Mouse (Mus musculus) inflammation-experienced regulatory T-cells, adult 6 months (primary cell): ENCODE results near the gene Cyp2s1. TPM values are rescaled to one million over a fixed set of nuclear protein-coding genes. Genes with fewer than 3 reads are reported as not detected.

ENCODE experiments used
- ATAC-seq: one replicate; pipeline ENCODE4 v1.8.0; 2017
- polyA plus RNA-seq, 3 experiments: library from polyadenylated mRNA; unstranded; fragments of 100-300 nt; shearing (Covaris generic); gene quantifications; one replicate each; pipeline ENCODE4 v1.2.1; 2017

The Cyp2s1 gene
- polyA plus RNA-seq, 3 experiments from 2014 or later: 2.9 to 4.1 (median 3.0) TPM

DNA sequence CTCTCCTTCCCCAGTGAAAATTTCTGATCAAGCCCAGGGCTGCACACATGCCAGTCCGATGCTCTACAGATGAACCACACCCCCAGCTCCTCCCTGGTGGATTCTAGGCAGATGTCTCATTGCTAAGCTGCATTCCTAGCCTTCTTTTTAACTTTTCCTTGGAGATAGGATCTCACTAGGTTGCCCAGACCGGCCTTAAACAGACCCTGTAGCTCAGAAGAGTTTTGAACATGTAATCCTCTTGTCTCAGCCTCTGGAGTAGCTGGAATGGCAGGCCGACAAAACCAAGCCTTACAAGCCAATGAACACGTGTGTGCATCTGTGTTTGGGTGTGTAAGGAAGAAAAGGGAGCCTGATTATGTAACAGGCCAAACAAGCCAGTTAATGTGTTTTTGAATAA lies 36.0 kb downstream of the Cyp2s1 start:
- no peak for ATAC-seq

DNA sequence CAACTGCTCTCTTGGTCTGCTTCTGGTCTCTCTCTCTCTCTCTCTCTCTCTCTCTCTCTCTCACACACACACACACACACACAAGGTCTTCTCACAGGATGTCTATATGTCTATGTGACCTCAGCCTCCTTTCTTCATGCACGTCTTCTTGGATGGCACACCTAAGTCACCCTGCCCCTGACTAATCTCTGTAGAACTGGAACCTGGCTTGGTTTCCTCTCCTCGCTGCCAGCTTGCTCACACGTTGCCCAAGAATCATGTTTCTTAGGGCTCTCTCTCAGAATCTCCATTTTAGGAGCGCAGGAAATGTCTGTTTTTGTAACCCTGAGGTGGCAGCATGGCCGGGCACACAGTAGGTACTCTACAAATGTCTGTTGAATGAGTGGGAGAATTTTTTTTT lies 36.7 kb downstream of the Cyp2s1 start:
- ATAC-seq: no peak

DNA sequence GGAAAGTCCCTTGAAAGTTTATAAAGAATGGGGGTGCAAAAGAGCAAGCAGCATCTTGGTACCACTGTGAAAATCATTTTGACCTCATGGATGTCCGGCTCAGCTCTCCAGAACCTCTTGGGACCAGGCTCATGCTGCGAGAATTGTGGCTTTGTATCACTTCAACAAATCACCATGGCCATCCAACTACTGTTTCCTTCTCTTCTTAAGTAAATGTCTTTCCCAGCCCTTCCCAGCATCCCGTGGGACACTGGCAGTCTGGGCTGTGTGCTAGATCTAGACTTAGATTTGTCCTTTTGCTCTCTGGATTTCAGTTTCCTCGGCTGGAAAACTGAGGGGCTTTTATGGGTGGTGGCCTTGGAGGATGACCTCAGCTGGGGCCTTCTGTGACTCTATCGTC lies 48.5 kb downstream of the Cyp2s1 start:
- no peak for ATAC-seq

- peak; percentile 64 for ATAC-seq
Measured at GRCm38 (mm10) chr7:25766108-25766507, 50.6 kb downstream of the Cyp2s1 start.

DNA sequence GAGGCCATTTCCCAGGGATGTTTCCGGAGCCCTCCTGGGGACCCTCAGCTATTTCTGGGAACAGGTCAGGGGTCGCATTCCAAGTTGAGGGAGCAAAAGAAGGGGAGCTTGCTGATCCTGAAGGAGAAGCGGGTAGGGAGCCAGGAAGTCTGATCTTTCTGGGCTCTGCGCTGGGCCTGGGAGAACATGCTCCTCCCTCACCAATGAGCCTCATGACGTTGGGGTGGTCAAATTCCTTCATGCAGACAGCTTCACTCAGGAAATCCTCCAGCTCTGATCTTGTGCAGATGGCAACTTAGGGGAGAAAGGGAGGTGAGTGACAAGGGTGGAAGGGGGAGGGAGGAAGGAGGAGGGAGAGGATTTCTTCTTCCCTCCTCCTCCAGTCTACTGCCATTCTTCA lies 52.5 kb downstream of the Cyp2s1 start:
- no peak for ATAC-seq

DNA sequence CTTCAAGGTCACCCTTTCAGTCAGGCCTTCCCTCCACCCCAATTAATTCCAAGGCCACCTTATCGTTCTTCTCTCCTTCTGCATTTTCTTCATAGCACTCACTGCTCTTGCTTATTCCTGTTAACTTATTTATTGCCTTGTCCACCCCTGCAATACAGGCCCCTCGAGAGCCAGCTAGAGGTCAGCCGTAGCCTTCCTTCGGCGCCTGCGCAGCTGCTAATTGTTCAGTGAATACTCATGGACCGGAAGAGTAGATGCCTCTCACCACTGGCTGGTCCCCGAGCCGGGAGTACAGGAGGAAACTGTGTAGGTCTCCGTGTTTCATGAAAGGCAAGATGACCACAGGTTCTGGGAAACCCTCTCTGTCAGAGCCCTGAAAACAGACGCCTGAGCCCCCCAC lies 53.0 kb downstream of the Cyp2s1 start:
- no peak for ATAC-seq

DNA sequence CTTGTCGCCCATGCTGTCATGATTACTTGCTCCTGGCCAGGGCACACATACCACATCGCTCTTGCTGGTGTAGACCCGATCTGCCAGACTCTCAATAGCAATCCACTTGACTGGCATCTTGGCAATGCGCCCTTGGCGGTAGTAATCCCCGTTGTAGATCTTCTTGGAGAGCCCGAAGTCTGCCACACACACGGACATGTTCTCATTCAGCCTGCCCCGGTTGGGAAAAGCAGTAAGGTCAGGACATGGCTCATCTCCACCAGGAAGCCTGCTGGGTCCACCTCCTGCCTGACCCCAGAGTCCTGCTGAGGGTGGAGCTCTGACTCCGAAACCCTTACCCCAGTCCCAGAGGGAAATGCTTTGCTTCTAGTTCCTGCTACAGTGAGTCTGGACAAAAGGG lies 55.4 kb downstream of the Cyp2s1 start:
- no peak for ATAC-seq

- ATAC-seq: peak; percentile 52
Measured at GRCm38 (mm10) chr7:25756011-25756410, 60.7 kb downstream of the Cyp2s1 start.

DNA sequence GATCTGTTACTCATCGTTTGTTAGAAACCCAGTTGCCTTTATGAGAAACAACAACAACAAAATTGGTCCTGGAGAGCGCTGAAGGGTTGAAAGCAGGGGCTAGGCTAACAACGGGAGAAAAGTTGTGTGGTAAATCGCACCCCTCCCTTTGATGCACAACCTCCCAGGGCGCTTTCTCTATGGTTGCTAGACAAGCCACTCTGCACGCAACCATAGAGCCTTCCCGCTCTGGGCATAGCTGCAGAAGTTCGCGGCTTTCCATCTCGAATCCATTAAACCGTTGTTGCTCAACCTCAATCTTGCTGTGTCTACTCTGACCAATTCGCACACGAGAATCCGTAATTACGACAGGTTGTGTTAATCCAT lies 61.3 kb downstream of the Cyp2s1 start:
- peak; percentile 33 for ATAC-seq

GRCm38 (mm10) chr7:25754738-25755467 lies 61.8 kb downstream of the Cyp2s1 start, which contains the start of gene Hnrnpul1:
Gene Hnrnpul1 (minus strand): TSS chr7:25754757.
- peak; percentile 76 for ATAC-seq

DNA sequence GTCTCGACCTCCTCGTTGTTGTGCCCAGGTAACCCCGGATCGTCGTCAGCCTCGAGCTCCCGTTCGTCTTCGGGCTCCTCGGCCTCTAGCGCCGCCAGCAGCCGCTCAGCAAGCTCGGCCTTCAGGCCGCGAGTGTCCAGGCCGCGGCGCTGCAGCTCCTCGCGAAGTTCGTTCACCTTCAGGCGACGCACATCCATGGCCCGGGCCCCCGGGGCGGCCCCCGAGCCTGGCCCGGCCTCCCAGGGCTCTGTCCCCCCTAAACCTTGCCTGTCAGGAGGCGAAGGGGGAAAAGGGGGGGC lies 62.3 kb downstream of the Cyp2s1 start:
- ATAC-seq: no peak

GRCm38 (mm10) chr7:25753643-25754438 lies 62.9 kb downstream of the Cyp2s1 start:
- ATAC-seq: no peak

DNA sequence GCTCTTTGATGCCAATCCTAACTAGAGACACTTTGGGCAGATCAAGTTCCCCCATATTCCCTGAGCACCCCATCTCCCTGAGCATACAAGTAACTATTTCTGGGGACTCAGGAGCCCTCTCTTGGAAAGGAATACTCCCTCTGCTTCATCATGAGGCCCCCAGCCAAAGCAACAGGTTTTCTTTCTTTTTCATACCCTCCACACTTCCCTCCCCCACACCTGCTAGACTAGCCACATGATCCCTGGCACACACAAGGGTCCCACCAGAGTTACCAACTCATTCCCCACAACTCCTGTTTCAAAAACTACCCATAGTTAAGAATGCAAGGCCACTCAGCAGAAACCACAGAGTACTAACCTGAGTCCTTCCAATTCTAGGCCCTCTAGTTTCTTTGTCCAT lies 63.6 kb downstream of the Cyp2s1 start:
- no peak for ATAC-seq

Other genes starting within 250 kb of the Cyp2s1 start
- not detected for gene Erich4, start 201.0 kb downstream of the Cyp2s1 start, polyA plus RNA-seq
- 10 to 100 TPM; 27.1 to 55.4 (median 47.5) TPM for gene Dmac2, start 197.5 kb downstream of the Cyp2s1 start, polyA plus RNA-seq
- under 1 TPM in 2 of 3 experiments, not detected in 1; 0.40 to 0.45 TPM for gene B3gnt8, start 190.3 kb downstream of the Cyp2s1 start, polyA plus RNA-seq
- 10 to 100 TPM; 10.5 to 16.7 (median 15.5) TPM for gene Bckdha, start 157.9 kb downstream of the Cyp2s1 start, polyA plus RNA-seq
- 100 to 1,000 TPM in 2 of 3 experiments, 10 to 100 TPM in 1; 65.5 to 124 (median 103) TPM for gene Exosc5, start 157.7 kb downstream of the Cyp2s1 start, polyA plus RNA-seq
- gene Tmem91, start 141.7 kb downstream of the Cyp2s1 start, polyA plus RNA-seq: 10 to 100 TPM in 2 of 3 experiments, 1 to 10 TPM in 1; 8.2 to 23.6 (median 14.4) TPM
- gene B9d2, start 136.1 kb downstream of the Cyp2s1 start, polyA plus RNA-seq: 10 to 100 TPM; 55.9 to 76.1 (median 57.2) TPM
- 1 to 10 TPM; 4.6 to 6.7 (median 5.4) TPM for gene Tgfb1, start 129.9 kb downstream of the Cyp2s1 start, polyA plus RNA-seq
- gene Ccdc97, start 97.8 kb downstream of the Cyp2s1 start, polyA plus RNA-seq: 10 to 100 TPM; 41.2 to 45.8 (median 45.8) TPM
- gene Hnrnpul1, start 62.2 kb downstream of the Cyp2s1 start, polyA plus RNA-seq: 10 to 100 TPM; 46.6 to 56.2 (median 54.7) TPM
- 10 to 100 TPM; 18.6 to 32.5 (median 25.5) TPM for gene Axl, start 28.2 kb downstream of the Cyp2s1 start, polyA plus RNA-seq
- gene Cyp2b10, start 80.7 kb upstream of the Cyp2s1 start, polyA plus RNA-seq: not detected
- gene Cyp2b13, start 244.6 kb upstream of the Cyp2s1 start, polyA plus RNA-seq: not detected